Mouse (Mus musculus): ENCODE measurements around the gene Daw1.

DNA sequence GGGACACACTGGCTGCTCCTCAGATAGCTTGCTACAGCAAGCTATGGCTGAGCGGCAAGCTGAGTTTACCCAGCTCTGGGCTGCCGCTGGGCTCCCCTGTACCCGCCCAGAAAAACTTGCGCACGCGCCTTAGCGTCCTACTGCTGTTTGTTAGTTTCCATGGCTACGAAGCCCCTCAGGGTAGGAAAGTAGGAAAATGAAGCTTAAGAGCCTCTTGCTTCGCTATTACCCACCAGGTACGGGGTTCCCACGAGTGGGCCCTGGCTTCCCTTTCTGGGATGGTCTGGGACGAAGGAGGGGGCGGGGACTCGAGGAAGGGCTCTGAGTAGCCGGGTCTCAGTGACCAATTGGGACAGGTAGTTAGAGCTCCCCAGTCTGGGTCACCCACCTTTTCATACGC, at the start of gene Daw1:
- no peak for TF ChIP-seq POLR2A (IDR thresholded peaks at IDR 0.05; ENCODE audit: low read depth, low read length)
- no peak for TF ChIP-seq CTCF (IDR thresholded peaks at IDR 0.05; ENCODE audit: extremely low read depth, insufficient read depth, insufficient read length, insufficient replicate concordance)

All from spleen, adult 2 months (tissue).